Mouse (Mus musculus): ENCODE measurements around the gene Ubac2. TPM values are rescaled to one million over a fixed set of nuclear protein-coding genes. Genes with fewer than 3 reads are reported as not detected.
"Not testable (repeated sequence)": the region's sequence is repeated elsewhere in the genome, so short reads cannot be mapped to it uniquely, and the experiment has no call there.

Gene Ubac2
- polyA plus RNA-seq, 1 experiment: 39.4 TPM

GRCm38 (mm10) chr14:121873172-121873571, 5.2 kb upstream of the Ubac2 start:
- no peak for DNase-seq (ENCODE audit: low read depth)
- TF ChIP-seq CTCF (IDR thresholded peaks at IDR 0.05; ENCODE audit: borderline replicate concordance, extremely low read depth, insufficient read depth, insufficient read length): no peak
- TF ChIP-seq POLR2A (IDR thresholded peaks at IDR 0.05; ENCODE audit: borderline replicate concordance, extremely low read depth, insufficient read depth, insufficient read length, poor library complexity, severe bottlenecking): no peak

- TF ChIP-seq CTCF (IDR thresholded peaks at IDR 0.05; ENCODE audit: borderline replicate concordance, extremely low read depth, insufficient read depth, insufficient read length): no peak
- no peak for DNase-seq (ENCODE audit: low read depth)
These were observed 4.8 kb upstream of the Ubac2 start for GRCm38 (mm10) chr14:121873646-121874045.

DNA sequence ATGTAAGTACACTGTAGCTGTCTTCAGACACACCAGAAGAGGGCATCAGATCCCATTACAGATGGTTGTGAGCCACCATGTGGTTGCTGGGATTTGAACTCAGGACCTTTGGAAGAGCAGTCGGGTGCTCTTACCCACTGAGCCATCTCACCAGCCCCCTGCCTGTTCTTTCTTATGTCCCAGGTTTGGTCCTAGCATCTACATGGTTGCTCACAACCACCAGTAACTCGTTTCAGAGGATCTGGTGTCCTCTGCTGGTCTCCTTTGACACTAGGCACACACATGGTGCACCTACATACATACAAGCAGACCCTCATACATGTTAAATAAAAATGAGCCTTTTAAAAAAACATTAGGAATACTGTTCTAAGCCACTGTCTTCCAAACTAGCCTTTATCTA, 2.2 kb upstream of the Ubac2 start:
- DNase-seq (ENCODE audit: low read depth): not testable (repeated sequence)

DNA sequence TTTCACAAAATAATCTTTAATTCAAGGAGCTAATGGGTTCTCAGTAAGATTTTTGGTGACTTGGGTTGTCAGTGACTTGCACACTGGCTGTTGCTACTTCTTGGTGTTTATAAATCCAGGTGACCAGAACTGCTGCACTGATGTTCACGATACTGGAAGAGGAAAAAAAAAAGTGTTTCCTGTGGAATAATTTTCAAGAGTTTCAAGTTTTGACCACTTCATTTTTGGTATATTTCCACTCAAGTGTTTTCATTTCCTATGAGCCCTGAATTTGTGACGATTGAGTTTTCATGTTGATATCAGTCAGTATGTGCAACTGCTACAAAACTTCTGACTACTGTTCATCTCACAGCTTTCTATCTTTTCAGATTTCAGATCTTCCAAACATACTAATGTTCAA, 1.6 kb upstream of the Ubac2 start:
- TF ChIP-seq POLR2A (IDR thresholded peaks at IDR 0.05; ENCODE audit: borderline replicate concordance, extremely low read depth, insufficient read depth, insufficient read length, poor library complexity, severe bottlenecking): no peak
- no peak for DNase-seq (ENCODE audit: low read depth)

- TF ChIP-seq CTCF (IDR thresholded peaks at IDR 0.05; ENCODE audit: borderline replicate concordance, extremely low read depth, insufficient read depth, insufficient read length) (no peak), POLR2A (IDR thresholded peaks at IDR 0.05; ENCODE audit: borderline replicate concordance, extremely low read depth, insufficient read depth, insufficient read length, poor library complexity, severe bottlenecking) (no peak)
- DNase-seq (ENCODE audit: low read depth): peak; percentile 3
These were observed 780 bp upstream of the Ubac2 start for GRCm38 (mm10) chr14:121877640-121878039.

DNA sequence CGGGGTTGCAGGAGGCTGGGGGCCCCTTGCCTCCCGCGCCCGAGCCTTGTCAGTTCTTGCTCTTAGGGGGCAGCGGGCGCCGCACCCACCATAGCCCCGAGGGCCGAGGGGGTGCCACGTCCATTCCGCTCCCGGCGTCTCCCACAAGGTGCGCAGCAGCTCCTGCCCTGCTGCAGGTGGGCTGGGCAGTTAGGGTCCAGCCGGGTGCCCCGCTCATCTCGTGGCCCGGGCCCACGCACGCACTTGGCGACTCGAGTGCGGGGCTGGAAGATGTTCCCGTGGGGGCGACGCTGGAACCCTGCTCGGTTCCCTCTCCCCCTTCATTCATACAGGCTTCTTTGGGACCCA, 413 bp downstream of the Ubac2 start:
- no peak for TF ChIP-seq POLR2A (IDR thresholded peaks at IDR 0.05; ENCODE audit: borderline replicate concordance, extremely low read depth, insufficient read depth, insufficient read length, poor library complexity, severe bottlenecking)
- TF ChIP-seq CTCF (IDR thresholded peaks at IDR 0.05; ENCODE audit: borderline replicate concordance, extremely low read depth, insufficient read depth, insufficient read length): no peak
- no peak for DNase-seq (ENCODE audit: low read depth)

DNA sequence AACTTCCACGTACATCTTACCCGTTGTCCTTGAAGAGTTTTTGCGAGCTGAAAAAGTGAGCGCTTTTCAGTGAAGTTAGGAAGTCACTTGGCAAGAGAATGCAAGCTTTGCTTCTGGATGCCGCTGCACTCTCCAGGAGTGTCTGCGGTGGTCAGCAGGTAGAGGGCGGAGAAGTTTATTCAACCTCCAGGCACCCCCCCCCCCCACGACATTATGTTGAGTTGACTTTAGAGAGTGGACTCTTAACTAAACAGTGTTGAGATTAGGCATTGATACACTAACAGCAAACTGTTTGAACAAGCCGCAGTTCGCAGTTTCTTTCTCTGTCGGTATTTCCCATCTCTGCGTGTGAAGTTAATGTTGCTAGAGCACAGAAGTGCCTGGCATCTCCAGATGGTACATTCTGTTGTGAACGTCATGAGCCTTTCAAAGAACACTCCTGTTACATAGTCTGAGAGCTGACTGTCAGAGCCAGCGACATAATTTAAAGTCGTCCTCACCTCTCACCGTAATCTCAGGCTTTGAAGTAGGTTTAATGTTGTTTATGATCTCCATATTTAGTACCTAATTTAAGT, 933 bp downstream of the Ubac2 start:
- peak; percentile 51 for DNase-seq (ENCODE audit: low read depth)

GRCm38 (mm10) chr14:121881211-121881610, 2.8 kb downstream of the Ubac2 start:
- TF ChIP-seq POLR2A (IDR thresholded peaks at IDR 0.05; ENCODE audit: borderline replicate concordance, extremely low read depth, insufficient read depth, insufficient read length, poor library complexity, severe bottlenecking) (no peak), CTCF (IDR thresholded peaks at IDR 0.05; ENCODE audit: borderline replicate concordance, extremely low read depth, insufficient read depth, insufficient read length) (no peak)
- DNase-seq (ENCODE audit: low read depth): no peak

More for the DNA sequence above, 933 bp downstream of the Ubac2 start:
- TF ChIP-seq CTCF (IDR thresholded peaks at IDR 0.05; ENCODE audit: borderline replicate concordance, extremely low read depth, insufficient read depth, insufficient read length) (no peak), POLR2A (IDR thresholded peaks at IDR 0.05; ENCODE audit: borderline replicate concordance, extremely low read depth, insufficient read depth, insufficient read length, poor library complexity, severe bottlenecking) (no peak)

- DNase-seq (ENCODE audit: low read depth): no peak
- TF ChIP-seq CTCF (IDR thresholded peaks at IDR 0.05; ENCODE audit: borderline replicate concordance, extremely low read depth, insufficient read depth, insufficient read length): no peak
- TF ChIP-seq POLR2A (IDR thresholded peaks at IDR 0.05; ENCODE audit: borderline replicate concordance, extremely low read depth, insufficient read depth, insufficient read length, poor library complexity, severe bottlenecking): no peak
These were observed 5.9 kb downstream of the Ubac2 start for GRCm38 (mm10) chr14:121884150-121884797.

- no peak for DNase-seq (ENCODE audit: low read depth)
- TF ChIP-seq CTCF (IDR thresholded peaks at IDR 0.05; ENCODE audit: borderline replicate concordance, extremely low read depth, insufficient read depth, insufficient read length) (no peak), POLR2A (IDR thresholded peaks at IDR 0.05; ENCODE audit: borderline replicate concordance, extremely low read depth, insufficient read depth, insufficient read length, poor library complexity, severe bottlenecking) (no peak)
These were observed 15.3 kb downstream of the Ubac2 start for GRCm38 (mm10) chr14:121893747-121894146.

DNA sequence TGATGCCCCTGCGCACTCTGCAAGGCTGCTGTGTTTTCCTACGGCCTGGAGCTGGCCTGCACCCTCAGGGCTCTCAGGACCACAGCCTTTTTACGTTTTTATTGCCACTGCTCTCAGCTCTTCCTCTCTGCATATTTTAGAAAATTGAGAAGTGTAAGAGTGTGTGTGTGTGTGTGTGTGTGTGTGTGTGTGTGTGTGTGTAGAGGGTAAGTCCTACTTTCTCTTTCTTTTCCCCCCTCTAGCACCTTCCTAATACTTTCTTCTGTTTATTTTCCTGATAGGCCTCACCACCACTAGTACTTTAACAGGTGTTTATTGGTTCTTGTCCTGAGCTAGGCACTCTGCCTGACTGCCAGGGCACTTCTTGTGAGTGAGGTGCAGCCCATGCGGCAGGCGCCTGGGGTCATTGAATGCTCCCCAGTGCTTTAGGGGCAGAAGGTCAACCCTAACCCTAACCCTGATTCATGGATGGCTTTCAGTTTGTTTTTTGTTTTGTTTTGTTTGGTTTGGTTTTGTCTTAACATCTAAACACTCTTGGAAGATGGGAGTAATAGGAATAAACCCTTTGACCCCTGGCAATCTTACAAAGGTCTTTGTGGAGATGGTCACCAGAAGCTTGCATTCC, 16.2 kb downstream of the Ubac2 start:
- DNase-seq (ENCODE audit: low read depth): no peak
- no peak for TF ChIP-seq CTCF (IDR thresholded peaks at IDR 0.05; ENCODE audit: borderline replicate concordance, extremely low read depth, insufficient read depth, insufficient read length)
- no peak for TF ChIP-seq POLR2A (IDR thresholded peaks at IDR 0.05; ENCODE audit: borderline replicate concordance, extremely low read depth, insufficient read depth, insufficient read length, poor library complexity, severe bottlenecking)

DNA sequence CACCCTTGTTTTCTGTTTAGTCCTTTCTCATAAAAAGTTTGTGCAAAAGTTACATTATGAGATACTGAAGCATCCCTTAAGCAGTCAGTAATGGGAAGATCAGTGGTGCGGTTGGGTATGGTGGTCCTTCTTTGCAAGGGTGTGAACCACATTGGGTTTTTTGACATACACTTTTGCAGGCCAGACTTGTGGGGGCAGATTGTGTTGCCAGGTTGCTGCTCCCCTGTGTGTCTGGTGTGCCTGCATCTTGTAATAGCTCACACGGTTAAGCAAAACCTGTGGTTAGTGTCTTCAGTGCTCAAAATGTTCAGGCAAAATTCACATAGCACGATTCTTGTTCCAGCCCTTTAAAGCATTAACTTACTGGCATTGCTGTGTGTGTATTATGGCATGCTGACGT, 16.9 kb downstream of the Ubac2 start:
- TF ChIP-seq POLR2A (IDR thresholded peaks at IDR 0.05; ENCODE audit: borderline replicate concordance, extremely low read depth, insufficient read depth, insufficient read length, poor library complexity, severe bottlenecking): no peak
- TF ChIP-seq CTCF (IDR thresholded peaks at IDR 0.05; ENCODE audit: borderline replicate concordance, extremely low read depth, insufficient read depth, insufficient read length): no peak
- no peak for DNase-seq (ENCODE audit: low read depth)

Measured in brain, embryonic 14.5 days (tissue).